Mouse (Mus musculus): ENCODE measurements around the gene Acsf3.

- TF ChIP-seq CTCF (IDR thresholded peaks at IDR 0.05; ENCODE audit: extremely low read depth, insufficient read depth, low read length): no peak
- no peak for TF ChIP-seq POLR2A (IDR thresholded peaks at IDR 0.05; ENCODE audit: extremely low read depth, insufficient read depth, low read length)
Observed at GRCm38 (mm10) chr8:122784756-122785155, 9.5 kb downstream of the Acsf3 start.

Measured in cortical plate, adult 2 months (tissue).